Mouse (Mus musculus): ENCODE measurements at regions not wholly inside any gene's neighbourhood (a gene's known extent, or its start where the extent isn't known, plus 50 kb on each side); places are given as distances from the start of the nearest gene placed in this dataset.

- WGBS: 66% methylated on average over 5 of the region's 5 CpGs
- no peaks in the 10 kb centered on the region; the same call in 1 of the 2 replicates for H3K4me1 ChIP-seq
- no peak for ATAC-seq (ENCODE audit: low FRiP score, low read depth)
- no peak overlapping the region for H3K9ac ChIP-seq (replicated peaks)
- H3K36me3 ChIP-seq: no peaks in the 10 kb centered on the region
- H3K27me3 ChIP-seq: no peaks in the 10 kb centered on the region
- H3K27ac ChIP-seq (replicated peaks): no peak overlapping the region
- H3K9me3 ChIP-seq: no peaks in the 10 kb centered on the region
- no peak overlapping the region for H3K4me2 ChIP-seq (replicated peaks)
- H3K4me3 ChIP-seq: no peak overlapping the region
Measured at GRCm38 (mm10) chr2:56322508-56322907, 801.3 kb downstream of the Nr4a2 start.

- Histone ChIP-seq H3K4me1 (peaks cover 5% of the 10 kb centered on the region; the same call in 1 of the 2 replicates), H3K27me3 (peaks cover 4% of the 10 kb centered on the region), H3K9me3 (no peaks in the 10 kb centered on the region), H3K27ac (replicated peaks) (no peak overlapping the region), H3K4me3 (no peak overlapping the region), H3K36me3 (no peaks in the 10 kb centered on the region), H3K9ac (replicated peaks) (no peak overlapping the region), H3K4me2 (replicated peaks) (0 out of 2 replicates have a peak overlapping the region, but pooled peaks have one; percentile 9)
- 39% methylated on average over 7 of the region's 7 CpGs for WGBS
- ATAC-seq (ENCODE audit: low FRiP score, low read depth): peak; percentile 92
Measured at GRCm38 (mm10) chr2:56335974-56336373, 787.8 kb downstream of the Nr4a2 start.

GRCm38 (mm10) chr2:56364065-56364464 lies 759.7 kb downstream of the Nr4a2 start:
- WGBS: 77% methylated on average over 3 of the region's 3 CpGs
- ATAC-seq (ENCODE audit: low FRiP score, low read depth): no peak

More at GRCm38 (mm10) chr2:56364065-56364464, 759.7 kb downstream of the Nr4a2 start:
- H3K27me3 ChIP-seq: no peaks in the 10 kb centered on the region
- H3K4me3 ChIP-seq: no peak overlapping the region
- no peaks in the 10 kb centered on the region for H3K36me3 ChIP-seq
- H3K4me2 ChIP-seq (replicated peaks): no peak overlapping the region
- no peaks in the 10 kb centered on the region for H3K4me1 ChIP-seq
- no peaks in the 10 kb centered on the region for H3K9me3 ChIP-seq
- H3K9ac ChIP-seq (replicated peaks): no peak overlapping the region
- no peak overlapping the region for H3K27ac ChIP-seq (replicated peaks)

Data from midbrain, embryonic 12.5 days (tissue).